Mouse (Mus musculus): ENCODE measurements at regions not wholly inside any gene's neighbourhood (a gene's known extent, or its start where the extent isn't known, plus 50 kb on each side); places are given as distances from the start of the nearest gene placed in this dataset.
"Not testable (repeated sequence)": the region's sequence is repeated elsewhere in the genome, so short reads cannot be mapped to it uniquely, and the experiment has no call there.

DNA sequence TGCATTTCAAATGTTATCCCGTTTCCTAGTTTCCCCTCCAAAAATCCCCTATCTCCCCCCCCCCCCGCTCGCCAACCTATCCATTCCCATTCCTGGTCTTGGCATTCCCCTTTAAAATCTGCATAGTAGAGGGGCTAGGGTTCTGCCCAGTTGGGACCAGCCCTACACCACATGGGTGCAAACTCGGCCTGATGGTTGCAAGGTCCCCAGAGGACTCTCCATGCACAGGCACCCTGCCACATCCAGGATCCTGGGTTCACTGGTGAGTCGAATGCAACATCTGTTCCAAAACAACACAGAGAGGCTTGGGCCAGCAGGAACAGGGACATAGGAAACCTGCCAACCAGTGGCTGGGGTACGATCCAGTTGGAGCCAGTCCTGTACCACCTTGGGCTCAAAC lies 492.0 kb upstream of the Brinp1 start:
- DNase-seq (ENCODE audit: extremely low spot score in 1 of 2, low spot score in 1 of 2), result no peak

DNA sequence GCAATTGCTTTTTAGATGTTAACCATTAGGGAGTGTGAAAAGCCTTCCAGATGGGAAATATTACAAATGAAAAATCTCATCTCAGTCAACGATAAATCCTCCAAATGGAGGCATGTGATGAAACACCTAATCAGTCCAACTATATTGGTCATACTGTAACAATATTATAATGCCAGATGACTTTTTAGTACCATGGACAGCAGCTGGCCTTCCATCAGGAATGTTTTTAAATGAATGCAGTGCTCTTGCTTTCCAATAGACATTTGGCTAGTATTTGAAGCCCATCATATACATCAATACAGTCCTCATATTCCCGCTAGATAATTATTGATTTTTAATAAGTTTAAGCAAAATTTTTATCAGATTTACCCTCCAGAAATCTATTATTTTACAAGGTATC lies 489.8 kb upstream of the Brinp1 start:
- no peak for DNase-seq (ENCODE audit: extremely low spot score in 1 of 2, low spot score in 1 of 2)

DNA sequence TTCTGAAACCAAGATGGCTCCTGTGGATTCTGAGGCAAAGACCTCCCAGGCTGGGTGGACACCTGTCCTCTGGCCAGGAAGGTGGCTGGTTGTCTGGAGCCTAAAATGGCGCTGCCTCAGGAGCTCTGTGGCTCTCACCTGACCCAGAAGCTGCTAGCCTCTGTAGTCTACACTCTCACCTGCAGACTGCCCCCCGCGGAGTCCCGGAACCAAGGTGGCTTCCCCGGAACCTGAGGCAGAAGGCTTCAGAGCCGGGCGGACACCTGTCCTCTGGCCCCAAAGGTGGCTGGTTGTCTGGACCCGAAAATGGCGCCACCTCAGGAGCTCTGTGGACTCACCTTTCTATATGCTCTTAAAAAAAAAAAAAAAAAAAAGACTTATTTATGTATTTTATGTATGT lies 481.2 kb upstream of the Brinp1 start:
- no peak for DNase-seq (ENCODE audit: extremely low spot score in 1 of 2, low spot score in 1 of 2)

DNA sequence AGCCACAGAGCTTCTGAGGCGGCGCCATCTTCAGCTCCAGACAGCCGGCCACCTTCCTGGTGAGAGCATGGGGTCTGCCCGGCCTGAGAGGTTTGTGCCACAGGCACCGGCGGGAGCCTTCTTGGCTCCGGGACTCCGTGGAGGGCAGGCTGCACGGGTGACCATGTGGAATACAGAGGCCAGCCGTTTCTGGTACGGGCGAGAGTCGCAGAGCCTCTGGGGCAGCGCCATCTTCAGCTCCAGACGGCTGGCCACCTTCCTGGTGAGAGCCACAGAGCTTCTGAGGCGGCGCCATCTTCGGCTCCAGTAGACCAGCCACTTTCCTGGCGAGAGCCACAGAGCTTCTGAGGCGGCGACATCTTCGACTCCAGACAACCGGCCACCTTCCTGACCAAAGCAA lies 456.2 kb upstream of the Brinp1 start:
- DNase-seq (ENCODE audit: extremely low spot score in 1 of 2, low spot score in 1 of 2), result not testable (repeated sequence)

DNA sequence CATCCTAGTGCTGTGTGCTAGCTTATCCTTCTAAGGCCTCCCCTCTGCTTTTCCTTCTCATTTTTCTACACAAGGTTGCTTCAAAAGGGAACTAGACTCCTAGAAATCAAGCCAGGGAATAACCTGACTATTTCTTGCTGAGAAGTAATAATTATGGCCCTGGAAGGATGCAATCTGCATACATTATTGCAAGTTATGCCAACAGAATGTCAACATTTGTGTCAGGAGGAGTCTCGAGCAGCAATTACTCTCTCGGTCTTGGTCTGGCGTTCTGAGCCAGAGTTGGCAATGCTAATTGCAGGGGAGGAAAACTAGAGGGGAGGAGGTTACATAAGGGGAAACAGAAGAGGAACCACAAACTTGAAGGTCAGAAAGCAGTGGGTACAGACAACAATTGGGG lies 441.3 kb upstream of the Brinp1 start:
- DNase-seq (ENCODE audit: extremely low spot score in 1 of 2, low spot score in 1 of 2), result no peak

DNA sequence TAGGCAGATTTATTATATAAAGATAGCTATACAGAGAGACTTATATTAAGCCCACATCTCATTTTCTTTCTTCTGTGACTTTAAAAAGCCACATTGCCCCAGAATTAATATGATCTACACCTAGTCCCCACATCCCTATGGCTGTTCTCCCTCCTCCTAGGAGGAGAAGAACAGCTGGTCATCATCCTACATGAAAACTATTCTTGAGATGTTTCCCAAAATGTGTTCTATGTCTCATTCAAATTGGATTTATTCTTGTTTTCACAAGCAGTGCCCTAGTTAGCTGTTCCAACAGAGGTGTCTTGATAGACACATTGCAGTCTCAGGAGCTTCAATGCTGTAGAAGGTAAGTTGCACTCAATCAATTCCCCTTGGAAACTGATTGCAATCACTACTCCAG lies 429.1 kb upstream of the Brinp1 start:
- DNase-seq (ENCODE audit: extremely low spot score in 1 of 2, low spot score in 1 of 2), result peak; percentile 33 to 67

DNA sequence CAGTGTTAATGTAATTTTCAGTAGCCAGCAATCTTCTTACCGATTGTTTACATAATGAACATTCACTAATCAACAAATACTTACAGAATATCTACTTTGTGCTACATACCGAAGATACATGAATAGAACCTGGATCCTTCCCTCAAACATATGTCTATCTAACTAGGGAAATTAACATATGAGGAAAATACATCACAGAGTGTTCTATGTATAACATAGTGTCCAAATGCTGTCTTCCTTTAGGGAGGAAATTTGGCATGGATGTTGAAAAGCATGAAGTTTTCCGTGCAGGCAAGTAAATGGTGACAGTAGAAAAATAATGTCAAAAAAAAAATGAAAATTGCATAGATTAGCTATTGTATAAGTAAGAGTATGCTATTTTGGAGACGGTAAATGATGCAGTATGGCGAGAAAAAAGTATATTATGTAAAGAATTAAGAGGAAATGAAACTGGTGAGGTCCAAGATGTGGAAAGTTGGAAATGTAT lies 392.8 kb upstream of the Brinp1 start:
- DNase-seq (ENCODE audit: extremely low spot score in 1 of 2, low spot score in 1 of 2), result peak in 1 of 2 experiments; percentile 25

DNA sequence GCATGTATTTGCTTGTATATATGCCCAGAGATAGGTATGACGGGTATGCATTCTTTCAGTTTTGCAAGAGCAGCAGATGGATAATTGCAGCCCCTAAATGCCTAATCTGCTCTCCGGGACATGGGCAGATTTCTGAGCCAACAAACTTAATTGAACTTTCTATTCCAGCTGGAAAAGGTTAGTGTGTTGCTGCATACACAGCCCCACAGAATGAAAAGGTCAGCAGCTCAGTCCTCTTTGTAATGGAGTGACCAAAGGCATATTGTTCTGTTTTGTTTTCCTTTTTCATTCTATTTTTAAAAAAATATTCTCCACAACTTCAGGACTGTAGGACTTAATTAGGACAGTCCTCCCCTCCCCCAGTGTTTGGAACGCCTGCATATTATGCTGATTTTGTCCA lies 373.4 kb upstream of the Brinp1 start:
- DNase-seq (ENCODE audit: extremely low spot score in 1 of 2, low spot score in 1 of 2), result no peak
